Mouse (Mus musculus) cerebellum, adult 11-12 months (tissue): Measurements from ENCODE around the gene Afdn.
A peak's percentile ranks its signal among the peaks of the same experiment; 100 is the strongest.
"Not testable (repeated sequence)": the region's sequence is repeated elsewhere in the genome, so short reads cannot be mapped to it uniquely, and the experiment has no call there.

Experiments
- DNase-seq: peaks from one replicate; pipeline ENCODE4 v3.0.0; 2022

The Afdn gene

DNA sequence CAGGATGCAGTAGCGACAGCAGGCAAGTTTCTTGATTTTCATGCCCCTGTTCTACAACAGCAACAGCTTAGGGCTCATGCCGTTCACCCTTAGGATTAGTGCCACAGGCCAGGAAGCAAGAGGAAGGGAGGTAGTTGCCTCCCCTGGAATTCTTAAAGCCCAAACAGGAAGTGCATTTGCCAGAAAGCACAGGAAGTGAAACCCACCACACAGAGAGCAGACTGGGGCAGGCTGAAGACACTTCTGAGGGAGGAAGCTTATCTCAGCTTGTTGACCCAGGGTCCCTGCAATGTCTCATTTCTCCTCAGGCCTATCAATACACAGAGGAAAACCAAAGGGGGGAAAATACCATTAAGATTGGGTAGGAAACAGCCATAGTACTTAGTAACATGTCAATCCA lies 19.5 kb upstream of the Afdn start:
- no peak for DNase-seq

DNA sequence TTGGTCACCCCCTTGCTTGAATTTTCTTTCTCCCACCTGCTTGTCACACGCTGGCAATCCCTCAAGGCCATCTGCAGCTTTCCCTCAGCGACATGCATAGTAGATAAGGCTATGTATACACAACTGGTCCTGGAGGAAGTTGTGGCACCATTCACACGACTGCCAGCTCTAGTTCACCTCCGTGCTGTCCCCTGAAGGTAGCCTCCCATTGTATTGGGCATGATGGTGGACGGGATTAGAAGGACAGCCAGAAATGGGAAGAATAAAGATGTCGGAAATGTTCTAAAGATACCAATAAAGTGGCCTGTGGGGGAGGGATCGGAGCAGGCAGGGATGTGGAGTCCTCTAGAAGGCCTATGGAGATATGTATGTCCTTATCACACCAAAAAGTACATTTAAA lies 18.7 kb upstream of the Afdn start:
- no peak for DNase-seq

GRCm38 (mm10) chr17:13742334-13742733 lies 18.0 kb upstream of the Afdn start:
- DNase-seq = no peak

GRCm38 (mm10) chr17:13742941-13743708 lies 17.2 kb upstream of the Afdn start:
- DNase-seq = no peak

GRCm38 (mm10) chr17:13743709-13744079 lies 16.6 kb upstream of the Afdn start:
- no peak for DNase-seq

- DNase-seq = no peak
Observed at GRCm38 (mm10) chr17:13744219-13744618, 16.1 kb upstream of the Afdn start.

DNA sequence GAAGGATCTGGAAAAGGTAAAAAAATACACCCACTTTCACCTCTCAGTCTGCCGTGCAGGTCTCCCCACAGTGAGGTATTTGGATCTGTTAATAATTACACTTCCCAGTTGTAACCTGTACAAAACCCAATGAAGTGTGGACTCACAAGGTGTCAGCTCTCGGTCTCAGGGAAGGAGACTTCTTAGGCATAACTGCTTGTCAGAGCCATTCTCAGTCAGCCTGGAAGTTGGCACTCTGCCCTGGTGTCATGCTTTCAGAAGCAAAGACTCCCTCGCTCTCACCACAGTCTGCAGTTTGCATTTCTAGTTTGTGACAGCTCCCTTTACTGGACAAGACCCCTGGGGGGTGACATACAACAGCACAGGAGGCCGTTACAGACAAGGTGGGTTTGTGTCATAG lies 15.5 kb upstream of the Afdn start:
- DNase-seq = peak; percentile 38

- DNase-seq = no peak
Observed at GRCm38 (mm10) chr17:13745373-13745772, 15.0 kb upstream of the Afdn start.

DNA sequence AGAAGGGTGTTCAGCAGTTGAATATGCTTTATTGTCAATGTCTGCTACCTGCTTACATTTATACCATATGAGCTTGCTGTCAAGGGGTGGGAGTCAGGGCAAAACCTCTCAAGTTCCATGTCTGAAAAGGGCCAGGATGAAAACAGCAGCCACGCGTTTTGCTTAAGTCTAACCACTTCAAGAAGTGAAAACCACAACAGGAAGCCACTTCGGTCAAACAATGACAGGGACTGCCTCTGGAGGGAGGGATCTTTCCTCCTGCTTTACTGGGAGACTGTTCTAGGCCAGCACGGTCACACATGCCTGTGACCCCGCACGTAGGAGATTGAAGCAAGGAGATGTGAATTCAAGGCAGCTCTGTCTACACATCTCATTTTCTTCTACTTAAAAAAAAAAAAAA lies 14.0 kb upstream of the Afdn start:
- DNase-seq = no peak

- no peak for DNase-seq
Observed at GRCm38 (mm10) chr17:13747681-13748080, 12.7 kb upstream of the Afdn start.

DNA sequence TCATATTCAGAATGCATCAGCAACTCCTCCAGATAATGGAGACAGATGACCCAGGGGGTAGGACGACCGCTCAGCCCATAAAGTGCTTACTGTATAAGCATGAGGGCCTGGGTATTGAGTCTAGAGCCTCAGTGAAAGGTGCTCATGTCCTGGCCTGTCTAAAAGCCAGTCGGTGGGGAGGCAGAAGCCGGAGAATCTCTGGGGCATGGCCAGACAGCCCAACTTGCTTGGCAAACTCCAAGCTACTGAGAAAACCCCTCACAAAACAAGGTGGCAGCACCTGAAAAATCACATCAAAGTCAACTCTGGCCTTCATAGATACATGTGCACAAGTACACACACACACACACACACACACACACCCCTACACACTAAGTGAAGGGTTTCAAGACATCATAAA lies 11.3 kb upstream of the Afdn start:
- DNase-seq = no peak

- no peak for DNase-seq
Observed at GRCm38 (mm10) chr17:13753918-13754317, 6.4 kb upstream of the Afdn start.

DNA sequence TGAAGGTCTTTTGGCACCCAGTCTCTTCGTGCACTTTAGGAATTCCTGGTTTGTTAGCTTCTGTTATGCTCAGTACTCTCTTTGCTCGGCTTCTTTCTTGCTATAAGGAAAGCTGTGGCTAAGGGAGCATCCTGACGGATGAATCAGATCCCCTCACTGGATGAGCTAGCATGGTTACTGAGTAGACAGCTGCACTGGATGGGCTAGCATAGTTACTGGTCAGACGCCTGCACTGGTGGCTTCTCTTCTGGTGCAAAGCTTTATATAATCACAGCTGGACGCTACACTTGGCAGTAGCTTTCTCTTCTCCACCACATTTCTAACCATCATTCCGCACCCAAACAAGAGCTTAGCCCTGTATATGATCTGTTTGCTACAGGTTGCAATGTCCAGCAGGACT lies 5.4 kb upstream of the Afdn start:
- DNase-seq = no peak

- DNase-seq = no peak
Observed at GRCm38 (mm10) chr17:13758586-13758985, 1.8 kb upstream of the Afdn start.

GRCm38 (mm10) chr17:13759156-13759852 lies 1.0 kb upstream of the Afdn start:
- peak; percentile 53 for DNase-seq

GRCm38 (mm10) chr17:13760675-13761178 lies 388 bp downstream of the Afdn start:
- DNase-seq = no peak

GRCm38 (mm10) chr17:13761179-13761913 lies 1.0 kb downstream of the Afdn start, which contains the start of gene Tcte2:
TSS of gene Tcte2 (minus strand) at chr17:13761825.
- peak; percentile 80 for DNase-seq

GRCm38 (mm10) chr17:13763819-13764218 lies 3.5 kb downstream of the Afdn start:
- DNase-seq = no peak

DNA sequence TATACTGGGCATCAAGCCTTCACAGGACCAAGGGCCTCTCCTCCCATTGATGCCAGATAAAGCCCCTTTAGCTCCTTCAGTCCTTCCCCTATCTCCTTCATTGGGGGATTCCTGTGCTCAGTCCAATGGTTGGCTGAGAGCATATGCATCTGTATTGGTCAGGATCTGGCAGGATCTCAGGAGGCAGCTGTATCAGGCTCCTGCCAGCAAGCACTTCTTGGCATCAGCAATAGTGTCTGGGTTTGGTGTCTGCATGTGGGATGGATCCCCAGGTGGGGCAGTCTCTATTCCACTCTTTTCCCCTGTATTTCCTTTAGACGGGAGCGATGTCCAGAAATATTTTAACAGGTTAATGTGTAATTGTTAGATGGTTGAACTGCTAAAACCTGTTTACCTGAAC lies 4.6 kb downstream of the Afdn start:
- not testable (repeated sequence) for DNase-seq

GRCm38 (mm10) chr17:13768531-13768930 lies 8.2 kb downstream of the Afdn start:
- DNase-seq = no peak

DNA sequence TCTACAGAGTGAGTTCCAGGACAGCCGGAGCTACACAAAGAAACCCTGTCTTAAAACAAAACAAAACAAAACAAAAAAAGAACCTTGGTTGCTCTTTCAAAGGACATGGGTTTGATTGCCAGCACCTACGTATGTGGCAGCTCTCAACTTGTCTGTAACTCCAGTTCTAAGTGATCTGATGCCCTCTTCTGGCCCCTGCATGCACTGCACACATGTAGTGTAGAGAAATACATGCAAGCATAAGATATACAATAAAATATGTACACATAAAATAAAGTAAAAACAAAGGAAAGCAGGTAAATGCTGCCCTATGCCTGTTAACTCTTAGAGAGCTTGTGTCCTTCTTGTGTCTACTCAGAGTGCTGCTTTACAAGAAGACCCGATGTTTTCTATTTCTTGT lies 8.9 kb downstream of the Afdn start:
- no peak for DNase-seq

- no peak for DNase-seq
Observed at GRCm38 (mm10) chr17:13777676-13778075, 17.3 kb downstream of the Afdn start.

DNA sequence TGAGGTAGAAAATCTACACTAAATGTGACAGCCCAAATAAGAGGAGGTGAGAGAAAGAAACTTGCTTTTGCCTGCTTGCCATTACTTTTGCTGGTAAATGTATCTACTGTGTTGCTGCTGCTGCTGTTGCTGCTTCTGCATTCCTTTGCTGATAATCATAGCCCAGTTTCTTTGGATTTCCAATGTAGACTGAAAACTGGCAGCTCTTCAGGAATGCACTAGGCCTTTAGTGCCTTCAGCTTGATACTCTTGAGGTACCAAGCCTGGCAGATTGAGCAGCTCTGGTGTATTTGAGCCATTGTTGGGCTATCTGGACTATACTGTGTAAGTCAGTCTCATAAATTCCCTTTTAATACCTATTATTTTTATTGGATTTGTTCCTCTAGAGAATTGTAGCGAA lies 18.5 kb downstream of the Afdn start:
- no peak for DNase-seq

DNA sequence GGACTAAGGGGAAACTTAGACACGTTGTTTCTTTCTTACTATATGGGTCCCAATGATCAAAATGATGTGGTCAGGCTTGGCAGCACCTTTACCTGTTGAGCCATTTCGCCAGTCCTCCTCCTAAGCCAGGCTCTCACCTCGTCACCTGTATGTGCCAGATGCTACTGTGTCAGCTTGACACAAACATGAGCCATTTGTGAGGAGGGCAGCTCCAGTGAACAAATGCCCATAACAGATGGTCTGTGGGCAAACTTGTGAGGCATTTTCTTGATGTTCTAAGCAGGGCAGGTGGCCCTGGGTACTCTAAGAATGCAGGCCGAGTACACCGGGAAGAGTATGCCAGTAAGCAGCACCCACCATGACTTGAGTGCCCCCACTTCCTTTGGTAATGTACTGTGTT lies 21.6 kb downstream of the Afdn start:
- DNase-seq = peak; percentile 76
